Mouse (Mus musculus) cerebellum, adult 18-20 months (tissue): ENCODE data around the gene Chst1.

ENCODE experiments used
- DNase-seq, 2 experiments: peaks; one replicate each; pipeline ENCODE4 v3.0.0; 2021

Chst1 gene

DNA sequence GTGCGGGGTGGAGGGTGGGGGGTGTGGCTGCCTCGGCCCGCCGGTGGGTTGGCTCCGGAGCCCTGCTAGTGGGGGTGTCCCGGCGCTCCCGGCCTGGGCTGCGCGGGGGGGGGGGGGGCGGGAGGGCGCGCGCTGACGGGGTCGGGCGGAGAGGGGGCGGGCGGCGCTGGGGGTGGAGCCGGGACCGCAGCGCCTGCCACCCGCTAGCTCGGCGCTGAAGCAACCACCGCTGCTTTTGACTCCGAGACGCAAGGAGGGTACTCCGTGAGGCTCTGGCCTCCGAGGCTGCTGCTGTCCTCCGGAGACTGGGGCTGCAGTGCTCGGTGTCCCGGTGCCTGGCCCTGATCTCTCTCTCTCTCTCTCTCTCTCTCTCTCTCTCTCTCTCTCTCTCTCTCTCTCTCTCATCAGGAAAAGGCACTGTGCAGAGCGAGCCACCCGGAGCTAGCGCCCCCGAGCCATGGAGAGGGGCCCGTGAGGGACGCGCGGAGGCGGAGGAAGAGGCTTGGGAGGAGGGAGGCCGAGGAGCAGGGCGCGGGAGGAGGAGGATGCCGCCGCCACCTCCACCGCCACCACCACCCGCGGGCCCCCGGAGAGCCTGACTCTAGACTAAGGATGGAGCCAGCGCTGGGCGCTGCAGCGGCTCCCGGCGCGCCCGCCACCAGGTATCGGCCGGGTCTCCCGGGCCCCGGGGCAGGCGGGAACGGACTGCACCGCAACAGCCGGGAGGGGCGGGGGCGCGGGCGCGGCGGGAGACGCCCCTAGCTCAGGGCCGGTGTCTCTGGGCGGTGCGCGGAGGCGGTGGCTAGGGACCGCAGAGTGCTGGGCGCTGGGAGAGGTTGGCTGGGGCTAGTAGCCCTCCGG lies at the start of gene Chst1:
Chst1 (plus strand) TSS at position 221 of the 861 bp plus-strand sequence.
- peak; percentile 41 to 52 for DNase-seq

DNA sequence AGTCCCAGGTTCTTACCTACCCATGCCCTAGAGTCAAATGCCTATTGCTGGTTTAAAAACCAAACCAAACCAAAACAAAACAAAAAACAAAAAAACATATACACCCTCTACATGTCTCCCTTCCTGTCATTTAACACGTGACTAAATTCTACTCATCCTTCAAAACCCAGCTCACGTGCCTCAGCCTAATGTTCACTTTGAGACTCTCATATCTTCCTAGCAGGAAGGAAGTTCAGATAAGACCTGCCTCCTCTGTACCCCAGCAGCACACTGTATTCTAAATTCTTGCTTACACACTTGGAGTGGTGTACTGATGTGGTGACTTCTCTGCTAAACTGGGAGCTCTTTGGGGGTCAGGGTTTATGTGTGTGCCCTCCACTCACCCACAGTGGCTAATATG lies 49.5 kb upstream of the Chst1 start:
- DNase-seq: no peak

DNA sequence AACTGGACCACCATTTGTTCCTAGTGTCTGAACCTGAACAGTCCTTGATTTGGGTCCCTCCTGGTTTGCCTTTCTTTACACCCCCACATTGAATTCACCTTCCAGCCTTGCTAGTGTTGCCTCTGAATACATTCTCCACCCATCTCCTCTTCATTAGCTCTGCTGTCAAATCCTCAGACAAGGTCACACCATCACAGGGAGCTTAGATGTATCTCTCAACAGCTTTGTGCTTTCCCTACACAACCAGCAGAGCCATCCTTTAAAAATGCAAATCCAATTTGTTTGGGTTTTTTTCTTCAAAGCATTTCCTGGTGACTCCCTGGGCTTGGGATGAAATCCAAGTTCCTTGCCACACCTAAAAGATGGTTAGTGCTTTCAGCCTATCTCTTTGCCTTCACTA lies 45.0 kb upstream of the Chst1 start:
- no peak for DNase-seq

DNA sequence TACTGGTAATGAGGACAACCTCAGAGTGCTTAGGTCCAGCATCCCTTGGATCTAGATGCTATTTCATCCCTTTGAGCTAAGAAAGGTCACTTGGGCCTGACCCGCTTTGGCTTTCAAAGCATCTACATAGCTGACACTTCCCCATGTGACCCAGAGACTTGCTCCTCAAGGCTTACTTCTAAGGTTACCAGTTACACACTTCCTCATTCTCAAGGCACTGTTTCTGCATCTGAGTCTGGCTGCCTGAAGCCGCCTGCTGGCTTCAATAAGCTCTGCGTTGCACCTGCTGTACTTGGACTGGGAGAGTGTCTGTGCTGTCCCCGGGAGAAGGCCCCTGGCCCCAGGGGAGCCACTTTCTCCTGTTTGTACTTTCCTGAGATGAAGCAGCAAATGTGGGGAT lies 36.6 kb upstream of the Chst1 start:
- no peak for DNase-seq

DNA sequence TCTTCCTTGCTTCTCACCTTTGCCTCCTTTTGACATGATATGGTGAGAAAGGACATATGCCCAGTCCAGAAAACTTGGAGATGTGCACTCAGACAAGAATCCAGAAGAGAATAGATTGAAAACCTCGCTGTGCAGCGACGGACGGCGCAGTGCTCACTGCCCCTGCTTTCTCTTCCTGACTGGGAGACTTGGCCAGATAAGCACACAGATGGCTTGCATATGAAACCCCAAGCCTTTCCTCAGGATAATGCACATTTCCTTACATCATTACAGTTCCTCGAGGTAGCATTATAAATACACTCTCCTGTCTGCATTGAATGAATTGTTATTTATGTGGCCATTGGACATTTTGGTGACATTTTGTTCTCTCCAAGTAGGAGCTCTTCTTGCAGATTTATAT lies 28.9 kb upstream of the Chst1 start:
- DNase-seq: no peak

DNA sequence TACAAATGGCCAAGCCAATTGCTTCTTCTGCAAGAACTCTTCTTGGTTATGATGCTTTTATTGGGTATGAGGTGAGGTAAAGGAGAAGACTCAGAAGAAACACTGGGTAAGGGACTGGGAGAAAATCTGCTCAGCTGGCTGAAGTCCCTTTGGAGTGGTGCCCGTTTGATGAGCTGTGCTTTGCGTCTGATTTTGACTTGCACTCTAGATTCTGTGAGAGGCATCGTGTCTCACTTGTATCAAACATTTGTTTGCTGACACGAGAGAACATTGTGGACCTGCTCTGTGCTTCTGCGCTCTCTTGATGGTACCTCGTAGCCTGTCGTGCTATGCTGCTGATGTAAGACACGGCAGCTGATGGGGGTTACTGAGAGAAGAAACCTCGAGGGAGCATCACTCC lies 21.7 kb upstream of the Chst1 start:
- DNase-seq: no peak

DNA sequence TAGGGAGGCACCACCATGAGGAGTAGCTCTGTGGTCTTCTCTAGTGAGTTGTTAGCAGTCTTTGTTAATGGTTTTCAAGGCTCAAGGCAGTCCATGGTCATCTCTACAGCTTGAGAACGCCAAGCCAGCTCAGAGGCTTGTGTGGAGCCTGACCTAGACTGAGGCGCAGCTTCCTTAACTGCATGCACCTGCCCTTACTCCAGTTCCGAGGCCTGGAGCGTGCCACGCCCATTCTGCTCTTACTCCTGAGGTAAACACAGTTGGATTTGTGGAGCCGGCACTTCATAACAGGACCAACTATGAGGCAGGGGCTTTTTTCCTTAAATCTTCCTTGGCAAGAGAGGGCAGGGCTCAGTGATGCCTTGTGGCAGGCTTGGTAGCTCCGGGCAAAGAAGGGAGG lies 18.2 kb upstream of the Chst1 start:
- DNase-seq: no peak

DNA sequence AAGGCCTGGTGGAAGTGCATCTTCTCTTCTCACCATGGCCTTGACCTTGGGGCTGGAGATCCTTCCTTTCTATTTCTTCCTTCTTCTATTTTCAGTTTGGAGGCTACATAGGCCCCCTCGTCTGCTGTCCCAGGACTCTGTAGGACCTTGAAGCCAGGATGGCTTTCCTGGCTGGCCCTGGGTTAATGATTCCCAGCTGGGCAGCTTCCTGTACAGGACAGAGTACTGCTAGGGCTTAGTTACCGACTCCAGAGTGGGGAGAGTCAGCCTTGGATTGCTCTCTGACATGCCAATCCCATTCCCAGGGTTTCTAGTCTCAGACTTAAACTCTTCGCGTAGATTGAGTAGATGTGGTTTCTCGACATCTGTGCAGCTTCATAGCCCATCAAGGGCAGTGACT lies 16.9 kb upstream of the Chst1 start:
- DNase-seq: no peak

DNA sequence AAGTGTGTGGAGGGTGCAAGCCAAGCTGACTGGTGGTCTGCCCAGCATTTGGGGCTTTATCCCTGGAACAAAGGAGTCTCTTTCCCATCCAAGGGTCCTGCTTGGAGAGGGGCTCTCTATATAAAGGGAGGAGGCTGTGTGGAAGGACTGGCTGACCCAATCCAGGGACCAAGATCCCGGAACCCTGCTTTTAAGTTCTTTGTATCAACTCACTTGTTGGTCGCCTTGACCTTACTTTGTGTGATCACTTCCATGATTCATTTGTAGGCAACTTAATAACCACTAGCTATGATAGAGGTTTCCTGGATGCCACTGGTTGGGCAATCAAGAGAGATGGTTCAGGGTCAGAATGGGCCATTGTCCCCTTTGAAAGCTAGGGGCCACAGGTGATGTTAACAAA lies 11.7 kb upstream of the Chst1 start:
- DNase-seq: no peak

DNA sequence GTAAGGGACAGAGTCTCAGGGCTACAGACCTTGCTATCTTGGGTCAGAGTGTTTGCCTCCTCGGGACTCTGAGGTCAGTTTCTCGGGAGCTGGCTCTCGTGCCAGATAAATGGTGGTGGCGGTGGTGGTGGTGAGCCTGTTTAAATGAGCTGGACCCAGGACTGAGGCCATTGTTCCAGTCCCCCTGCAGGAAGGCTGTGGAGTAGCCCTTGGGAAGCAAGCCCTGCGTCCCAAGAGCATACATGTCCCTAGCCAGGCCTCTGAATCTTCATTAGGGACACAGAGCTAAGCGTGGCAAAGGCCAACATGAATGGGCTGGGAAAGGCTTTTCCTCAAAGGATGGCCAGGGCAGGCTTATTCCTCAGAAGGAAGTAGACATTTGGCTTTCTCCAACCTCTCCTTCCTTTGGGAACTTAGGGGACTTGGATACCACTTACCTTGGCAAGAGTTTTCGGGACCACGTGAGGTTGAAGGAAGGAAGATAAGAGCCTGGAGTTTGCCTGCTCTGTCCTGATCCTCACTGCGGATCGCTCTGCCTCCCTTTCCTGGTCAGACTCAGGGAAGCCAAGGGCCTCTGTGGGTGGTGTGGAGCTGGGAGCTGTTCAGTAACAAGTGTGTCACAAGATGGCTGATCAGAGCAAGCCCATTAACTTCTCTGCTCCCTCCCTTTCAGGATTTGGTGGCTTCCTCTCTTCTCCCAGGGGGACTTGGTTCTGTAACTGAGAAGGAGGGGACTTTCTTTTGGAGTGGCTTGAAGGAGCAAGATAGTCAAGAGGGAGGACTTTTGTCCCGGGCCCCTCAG lies 4.4 kb upstream of the Chst1 start:
- DNase-seq: no peak

DNA sequence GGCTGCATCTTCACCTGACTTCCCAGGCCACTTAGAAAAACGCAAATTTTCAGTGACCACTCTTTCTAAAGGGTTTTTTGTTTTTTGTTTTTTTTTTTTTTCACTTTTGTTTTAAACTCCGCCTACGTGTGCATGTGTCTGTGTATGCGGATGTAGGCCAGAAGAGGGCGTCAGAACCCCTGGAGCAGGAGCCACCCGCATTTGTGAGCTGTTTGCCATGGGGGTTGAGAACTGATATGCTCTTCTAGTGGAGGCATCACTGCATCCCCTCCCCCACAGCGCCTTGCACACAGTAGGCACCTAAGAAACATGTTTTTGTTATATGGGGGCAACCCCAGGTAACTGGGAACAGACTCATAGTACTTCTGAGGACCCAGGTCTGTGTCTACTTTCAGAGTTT lies 2.2 kb upstream of the Chst1 start:
- DNase-seq: peak in 1 of 2 experiments; percentile 22

DNA sequence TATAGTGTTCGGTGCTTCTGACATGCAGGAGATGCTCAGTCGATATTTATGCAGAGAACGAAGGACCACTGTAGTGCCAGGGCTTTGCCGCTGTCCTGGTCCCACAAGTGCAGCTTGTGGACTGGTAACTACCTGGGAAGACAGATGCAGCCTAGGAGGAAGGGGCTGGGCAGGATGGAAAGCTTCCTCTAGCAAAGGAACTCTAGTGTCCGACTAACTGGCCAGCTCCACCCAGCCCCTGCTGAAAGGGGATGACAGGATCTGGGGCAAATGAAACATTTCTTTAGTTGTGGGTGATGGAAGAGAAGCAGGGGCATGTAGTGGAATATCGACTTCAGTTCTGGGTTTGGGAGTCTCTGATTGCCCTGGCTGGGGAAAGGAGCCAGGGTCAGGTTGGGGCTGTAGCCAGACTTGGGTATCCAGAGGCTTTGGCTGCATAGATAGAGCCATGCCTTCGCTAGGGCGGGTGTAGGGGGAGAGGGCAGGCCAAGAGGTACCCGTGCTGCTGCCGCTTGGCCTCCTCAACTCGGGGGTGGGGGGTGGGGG lies 493 bp upstream of the Chst1 start:
- DNase-seq: peak in 1 of 2 experiments; percentile 18

DNA sequence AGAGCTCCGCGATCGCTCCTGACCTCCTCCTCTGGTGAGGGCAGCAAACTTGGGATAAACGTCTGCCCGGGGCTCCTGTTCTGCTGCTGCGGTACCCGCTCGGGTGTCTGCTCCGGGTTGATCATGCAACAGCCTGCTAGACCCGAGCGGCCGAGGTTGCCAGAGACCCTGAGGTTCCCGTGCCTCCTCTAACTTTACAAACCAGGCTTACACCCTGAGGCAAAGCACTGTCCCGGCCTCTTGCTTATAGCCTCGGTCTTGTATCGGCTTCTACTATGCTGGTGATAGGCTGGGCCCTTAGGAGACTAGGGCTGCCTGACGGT lies 802 bp downstream of the Chst1 start:
- no peak for DNase-seq

DNA sequence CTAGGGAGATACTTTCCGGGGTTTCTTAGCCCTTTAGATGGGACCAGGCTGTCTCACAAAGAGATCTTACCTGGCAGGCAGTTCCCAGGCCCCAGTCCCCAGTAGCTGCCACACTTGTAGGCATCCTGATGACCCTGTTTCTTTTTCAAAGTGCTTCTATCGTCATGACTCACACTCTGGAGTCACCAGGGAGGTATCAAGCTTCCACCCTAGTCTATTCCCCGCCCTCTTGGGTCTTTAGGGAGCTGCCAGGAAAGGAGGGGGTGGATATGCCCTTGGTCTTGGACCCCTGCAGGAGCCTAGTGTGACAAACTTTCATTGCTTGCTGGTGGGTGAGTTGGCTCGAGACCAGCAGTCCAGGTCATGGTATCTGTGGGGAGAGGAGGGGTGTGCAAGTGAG lies 1.7 kb downstream of the Chst1 start:
- DNase-seq: no peak

DNA sequence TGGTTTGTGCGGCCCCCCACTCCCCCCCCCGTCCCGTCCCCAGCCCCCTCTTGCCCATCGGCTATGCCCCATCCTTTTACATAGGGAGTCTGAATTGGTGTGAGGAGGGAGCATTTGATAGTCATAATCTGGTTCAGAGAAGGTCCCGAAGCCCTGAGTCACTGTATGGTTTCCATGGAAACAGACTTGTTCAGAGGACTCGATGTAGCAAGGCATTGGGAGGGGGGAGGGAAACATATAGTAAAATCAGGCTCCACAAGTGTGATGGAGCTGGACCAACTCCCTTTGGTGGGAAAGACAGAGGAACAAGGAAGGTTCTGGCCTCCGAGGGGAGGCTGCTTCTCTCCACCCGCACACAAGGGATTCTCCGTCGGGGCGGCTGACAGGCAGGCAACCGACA lies 2.6 kb downstream of the Chst1 start:
- DNase-seq: no peak

DNA sequence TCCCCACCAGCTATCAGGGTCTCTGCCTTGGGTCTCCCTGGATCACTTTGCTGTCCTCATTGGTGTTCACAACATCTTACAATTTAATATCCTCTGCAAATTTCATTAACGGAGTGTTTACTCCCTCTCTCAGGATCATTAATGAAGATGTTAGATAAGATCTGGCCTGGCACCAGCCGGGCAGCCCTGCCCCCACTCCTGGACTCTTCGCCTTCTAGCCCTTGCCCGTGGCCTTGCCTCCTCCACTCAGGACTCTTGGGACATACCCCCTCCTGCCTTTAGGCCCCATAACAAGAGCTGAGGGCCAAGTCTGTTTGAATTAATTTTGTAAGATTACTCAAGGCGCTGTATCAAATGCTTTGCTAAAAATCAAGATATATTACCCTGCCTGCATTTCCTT lies 4.1 kb downstream of the Chst1 start:
- DNase-seq: no peak

DNA sequence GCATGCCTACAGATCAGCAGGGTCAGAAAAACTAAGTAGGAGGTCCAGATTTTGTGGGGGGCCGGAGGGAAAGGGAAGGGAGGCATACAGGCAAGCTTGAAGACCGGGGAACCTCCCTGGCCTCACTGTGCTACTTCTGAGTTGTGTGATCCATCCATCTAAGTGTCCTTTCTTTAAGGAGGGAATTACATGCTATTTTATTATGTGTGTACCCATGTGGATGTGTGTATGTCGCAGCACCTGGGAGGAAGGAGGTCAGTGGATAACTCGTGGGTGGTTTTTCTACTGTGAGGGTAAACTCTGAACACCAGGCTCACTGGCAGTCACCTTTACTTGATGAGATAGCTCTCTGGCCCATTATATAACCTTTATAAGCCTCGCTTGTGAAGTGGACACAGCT lies 5.1 kb downstream of the Chst1 start:
- no peak for DNase-seq

DNA sequence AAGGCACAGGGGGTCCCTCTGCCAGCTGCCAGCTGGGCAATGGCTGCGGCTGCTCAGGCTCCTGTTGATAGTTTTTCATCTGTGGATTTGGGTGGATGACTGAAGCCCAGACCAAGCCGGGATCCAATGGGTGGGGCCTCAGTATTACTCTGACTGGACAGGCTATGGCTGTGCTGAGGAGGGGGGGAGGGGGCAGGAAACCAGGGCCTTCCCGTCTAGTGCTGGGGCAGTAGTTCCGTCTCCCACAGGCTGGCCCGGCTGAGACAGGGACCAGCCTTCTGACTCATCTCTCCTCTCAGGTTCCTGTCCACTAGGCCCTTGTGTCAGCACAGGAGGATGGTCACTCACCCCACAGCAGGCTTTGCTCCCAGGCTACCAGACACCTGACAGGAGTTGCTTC lies 6.5 kb downstream of the Chst1 start:
- no peak for DNase-seq

DNA sequence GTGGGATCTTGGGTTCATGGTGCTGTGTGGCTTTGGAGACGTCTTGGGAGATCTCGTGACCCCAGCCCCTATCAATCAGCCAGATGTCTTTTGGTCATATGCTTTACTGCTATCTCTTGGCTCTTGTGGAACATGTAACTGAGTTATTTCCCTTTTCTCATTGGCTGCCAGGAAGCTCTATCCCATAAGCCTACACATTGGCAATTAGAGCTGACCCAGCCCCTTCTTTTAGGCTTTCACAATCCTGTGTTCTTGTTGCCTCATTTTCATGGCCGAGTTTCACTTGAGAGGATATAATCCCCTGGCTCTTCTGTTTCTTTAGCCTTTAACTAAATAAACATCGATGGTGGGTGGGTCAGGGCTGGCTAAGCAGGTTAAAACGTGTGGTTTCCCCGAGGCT lies 7.6 kb downstream of the Chst1 start:
- DNase-seq: no peak

DNA sequence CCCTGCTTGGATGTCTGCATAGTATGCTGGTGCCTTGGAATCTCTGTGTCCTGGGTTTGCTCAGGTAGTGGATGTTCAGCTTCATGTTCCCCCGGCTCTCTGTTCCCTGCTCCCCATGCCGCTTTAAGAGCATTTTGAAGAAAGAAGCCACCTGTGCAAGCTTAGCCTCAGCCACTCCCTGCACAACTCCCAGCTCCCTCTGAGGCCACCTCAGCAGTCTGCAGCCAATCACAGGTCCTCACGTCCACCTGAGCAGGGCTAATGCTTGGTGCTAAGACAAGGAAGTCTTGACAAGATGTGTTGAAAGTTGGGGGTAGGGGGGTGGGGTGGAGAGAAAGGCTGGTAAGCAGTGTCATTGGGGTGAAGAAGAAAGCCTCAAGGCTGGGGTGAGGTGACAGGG lies 8.1 kb downstream of the Chst1 start:
- DNase-seq: no peak

DNA sequence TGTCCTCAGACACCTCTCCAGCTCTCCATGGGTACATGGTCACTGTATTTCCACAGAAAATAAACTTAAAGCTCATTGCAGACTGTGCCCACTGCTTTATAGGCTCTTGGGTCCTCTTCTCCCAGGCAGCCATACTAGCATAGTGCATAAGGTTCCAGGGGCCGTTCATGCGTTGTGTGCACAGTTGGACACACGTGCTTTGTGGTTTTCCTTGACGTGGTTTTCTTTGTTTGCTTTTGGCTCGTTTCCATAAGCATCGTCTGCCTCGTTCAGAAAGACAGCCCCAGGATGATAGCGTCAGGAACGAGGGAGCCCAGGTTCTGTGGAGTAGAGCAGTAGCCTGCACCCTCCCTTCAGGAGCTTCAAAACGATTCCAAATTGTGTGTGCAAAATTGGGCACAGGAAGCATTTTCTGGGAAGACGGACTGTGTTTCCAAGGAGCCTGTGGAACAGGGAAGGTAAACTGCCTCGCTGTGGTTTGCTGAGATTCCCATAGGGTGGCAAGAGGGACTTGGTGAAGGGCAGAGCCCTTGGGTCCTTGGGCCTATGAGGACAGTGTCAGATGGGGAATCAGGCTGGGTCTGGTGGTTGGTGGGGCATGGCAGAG lies 8.6 kb downstream of the Chst1 start:
- no peak for DNase-seq

DNA sequence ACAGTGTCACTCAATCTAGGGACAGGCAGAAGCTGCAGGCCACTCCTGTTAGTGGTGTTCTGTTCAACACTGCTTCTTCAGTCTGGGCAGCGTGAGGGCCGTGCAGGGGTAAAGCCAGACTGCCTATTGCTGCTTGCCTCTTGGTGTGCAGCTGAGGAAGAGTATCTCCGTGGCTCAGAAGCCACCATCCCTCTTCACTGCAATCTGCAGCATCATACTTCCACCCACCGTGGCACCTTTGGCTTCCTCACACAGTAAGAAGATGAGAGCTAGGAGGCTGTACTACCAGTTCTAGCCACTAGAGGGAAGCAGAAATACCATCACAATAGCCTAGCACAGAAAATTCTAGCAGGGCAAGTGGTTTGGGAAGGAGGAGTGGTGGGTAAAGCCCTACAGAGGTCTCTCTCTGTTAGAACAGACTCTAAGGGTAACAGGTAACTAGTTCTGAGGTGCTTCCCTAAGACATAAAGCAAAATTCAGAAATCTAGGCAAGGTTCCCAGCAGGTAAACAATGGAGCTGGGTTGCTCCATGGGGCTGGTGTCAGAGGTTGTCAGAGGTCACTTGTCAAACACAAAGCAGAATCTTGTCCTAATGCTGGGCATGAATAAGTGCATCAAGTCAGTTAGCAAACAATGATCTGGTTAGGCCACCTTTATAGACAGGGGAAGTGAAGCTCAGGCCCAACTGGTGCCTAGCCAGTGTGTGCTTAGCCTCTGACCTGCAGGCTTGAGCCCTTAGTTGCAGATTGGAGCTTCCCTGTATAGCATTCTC lies 9.5 kb downstream of the Chst1 start:
- DNase-seq: peak; percentile 65 to 71
